Mouse (Mus musculus) brain, embryonic 14.5 days (tissue): ENCODE measurements at regions not wholly inside any gene's neighbourhood (a gene's known extent, or its start where the extent isn't known, plus 50 kb on each side); places are given as distances from the start of the nearest gene placed in this dataset.

ENCODE experiments used
- CTCF ChIP-seq: fragments of 200-500 bp; IDR thresholded peaks from 2 replicates; pipeline ENCODE4 v1.5.1; 2012; ENCODE audit warnings: inconsistent platforms, mild to moderate bottlenecking, moderate library complexity, borderline replicate concordance; ENCODE audit not compliant: insufficient read depth, insufficient read length; ENCODE audit errors: extremely low read depth
- POLR2A ChIP-seq: fragments of 200-500 bp; IDR thresholded peaks from 2 replicates; pipeline ENCODE4 v1.6.1; 2012; ENCODE audit warnings: mild to moderate bottlenecking, inconsistent platforms, borderline replicate concordance; ENCODE audit not compliant: poor library complexity, insufficient read depth, insufficient read length, severe bottlenecking; ENCODE audit errors: extremely low read depth

- no peak for TF ChIP-seq CTCF
- no peak for TF ChIP-seq POLR2A
Measured at GRCm38 (mm10) chr10:122619406-122620116, 59.0 kb upstream of the Ppm1h start.
